Mouse (Mus musculus) left cerebral cortex, postnatal 36 days (tissue): Measurements from ENCODE around the gene Zcchc10. TPM values are rescaled to one million over a fixed set of nuclear protein-coding genes. Genes with fewer than 3 reads are reported as not detected.
"Not testable (repeated sequence)": the region's sequence is repeated elsewhere in the genome, so short reads cannot be mapped to it uniquely, and the experiment has no call there.

Experiments used
- DNase-seq, 2 experiments: peaks; one replicate each; pipeline ENCODE4 v3.0.0; 2021 to 2022; ENCODE audit warnings: low spot score in 2 of 2, mixed read lengths in 1 of 2
- intact Hi-C: fragments of 180-260 bp; cut with DNase I; formaldehyde crosslinking; loops from one replicate; pipeline ENCODE4 v1.15.1; 2025
- total RNA-seq, 2 experiments: library from RNA; stranded (reverse); gene quantifications; 2 replicates each; pipeline ENCODE4 v1.2.3; 2021

The Zcchc10 gene
- 1 to 10 TPM; 9.3 to 9.5 TPM for total RNA-seq

- DNase-seq = peak; percentile 81 to 87
- intact Hi-C loops = loop anchor here (2.0 kb wide), 1 partner anchor 26 kb away; the partner anchor contains the start of gene Aff4
Measured at GRCm38 (mm10) chr11:53324512-53324968, at the start of gene Zcchc10. Gene Zcchc10, plus strand, starts transcription at chr11:53324679.

GRCm38 (mm10) chr11:53275358-53275757, 49.1 kb upstream of the Zcchc10 start:
- no peak for DNase-seq

DNA sequence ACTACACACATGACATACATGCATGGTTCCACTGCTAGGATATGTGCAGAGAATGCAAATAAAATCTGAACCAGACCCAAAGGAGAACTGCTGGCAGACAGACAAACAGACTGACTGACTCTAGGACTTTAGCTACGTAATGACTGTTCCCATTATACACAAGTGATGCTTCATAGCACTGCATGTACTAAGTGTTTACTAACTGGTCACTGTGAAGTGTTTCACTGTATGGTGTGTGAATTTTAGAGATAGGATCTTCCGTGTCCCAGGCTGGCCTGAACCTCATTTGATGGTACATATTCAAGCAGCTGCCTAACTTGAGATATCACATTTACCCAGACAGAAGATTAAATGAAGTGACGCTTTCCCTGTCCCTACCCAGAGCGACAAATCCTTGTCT, 46.1 kb upstream of the Zcchc10 start:
- no peak for DNase-seq
- intact Hi-C loops = no loop called here

More at GRCm38 (mm10) chr11:53275358-53275757, 49.1 kb upstream of the Zcchc10 start:
- intact Hi-C loops = no loop called here

DNA sequence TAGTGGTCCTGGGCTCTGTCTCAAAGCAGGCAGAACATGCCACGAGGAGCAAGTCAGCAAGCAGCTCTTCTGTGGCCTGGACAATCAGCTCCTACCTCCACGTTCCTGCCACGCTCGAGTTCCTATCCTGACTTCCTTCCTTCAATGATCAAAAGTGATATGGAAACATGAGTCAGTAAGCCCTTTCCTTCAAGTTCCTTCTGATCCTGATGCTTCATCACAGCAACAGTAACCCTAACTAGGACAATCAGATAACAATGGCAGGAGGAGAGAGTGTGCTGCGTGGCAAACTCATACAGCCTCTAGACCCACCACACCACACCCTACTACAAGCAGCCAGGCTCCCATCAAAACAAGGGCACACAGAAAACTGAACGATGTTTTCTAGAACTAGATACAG, 38.6 kb upstream of the Zcchc10 start:
- intact Hi-C loops = no loop called here
- DNase-seq = no peak

DNA sequence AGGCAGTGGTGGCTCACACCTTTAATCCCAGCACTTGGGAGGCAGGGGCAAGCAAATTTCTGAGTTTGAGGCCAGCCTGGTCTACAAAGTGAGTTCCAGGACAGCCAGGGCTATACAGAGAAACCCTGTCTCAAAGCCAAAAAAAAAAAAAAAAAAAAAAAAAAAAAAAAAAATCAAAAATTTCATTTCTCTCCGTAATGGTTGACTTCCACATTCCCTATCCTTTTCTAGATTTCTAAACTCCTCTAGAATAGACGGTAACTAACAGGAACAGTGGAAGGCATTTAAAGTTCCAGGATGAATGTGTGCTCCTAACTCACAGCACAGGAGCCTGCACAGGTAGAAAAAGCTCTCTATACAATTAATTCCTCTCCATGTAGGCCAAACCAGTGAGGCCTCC, 34.3 kb upstream of the Zcchc10 start:
- DNase-seq, intact Hi-C loops: not testable (repeated sequence)

DNA sequence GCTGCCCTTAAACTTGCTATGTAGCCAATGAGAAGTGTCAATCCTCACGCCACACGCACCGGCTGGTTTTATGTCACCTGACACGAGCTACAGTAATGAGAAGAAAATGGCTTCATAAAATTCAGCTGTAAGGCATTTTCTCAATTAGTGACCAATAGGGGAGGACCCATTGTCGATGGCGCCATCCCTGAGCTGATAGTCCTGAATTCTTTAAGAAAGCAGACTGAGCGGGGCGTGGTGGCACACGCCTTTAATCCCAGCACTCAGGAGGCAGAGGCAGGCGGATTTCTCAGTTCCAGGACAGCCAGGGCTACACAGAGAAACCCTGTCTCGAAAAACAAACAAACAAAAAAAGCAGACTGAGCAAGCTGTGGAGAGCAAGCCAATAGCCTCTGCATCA, 33.6 kb upstream of the Zcchc10 start:
- intact Hi-C loops = no loop called here
- DNase-seq = no peak

DNA sequence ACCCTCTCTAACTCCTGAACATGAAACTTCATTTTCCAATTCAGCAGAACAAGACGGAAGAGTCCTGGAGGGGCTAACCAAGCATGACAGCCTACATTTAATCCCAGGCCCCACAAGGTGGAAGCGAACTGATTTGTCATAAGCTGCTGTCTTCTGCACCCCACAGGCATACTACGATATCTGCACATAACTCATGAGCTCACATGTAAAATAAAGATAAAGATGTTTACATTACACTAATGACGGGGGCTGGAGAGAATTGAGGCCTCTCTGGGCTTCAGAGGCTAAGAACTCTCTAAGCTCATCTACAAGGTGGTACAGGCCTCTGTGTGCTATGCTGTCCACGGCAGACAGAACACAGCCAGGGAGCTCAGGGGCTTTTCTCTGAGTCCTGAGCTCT, 30.0 kb upstream of the Zcchc10 start:
- DNase-seq = no peak
- intact Hi-C loops = no loop called here

- DNase-seq = no peak
- intact Hi-C loops = no loop called here
Measured at GRCm38 (mm10) chr11:53296880-53297279, 27.6 kb upstream of the Zcchc10 start.

- intact Hi-C loops = no loop called here
- no peak for DNase-seq
Measured at GRCm38 (mm10) chr11:53297947-53298860, 26.3 kb upstream of the Zcchc10 start.

DNA sequence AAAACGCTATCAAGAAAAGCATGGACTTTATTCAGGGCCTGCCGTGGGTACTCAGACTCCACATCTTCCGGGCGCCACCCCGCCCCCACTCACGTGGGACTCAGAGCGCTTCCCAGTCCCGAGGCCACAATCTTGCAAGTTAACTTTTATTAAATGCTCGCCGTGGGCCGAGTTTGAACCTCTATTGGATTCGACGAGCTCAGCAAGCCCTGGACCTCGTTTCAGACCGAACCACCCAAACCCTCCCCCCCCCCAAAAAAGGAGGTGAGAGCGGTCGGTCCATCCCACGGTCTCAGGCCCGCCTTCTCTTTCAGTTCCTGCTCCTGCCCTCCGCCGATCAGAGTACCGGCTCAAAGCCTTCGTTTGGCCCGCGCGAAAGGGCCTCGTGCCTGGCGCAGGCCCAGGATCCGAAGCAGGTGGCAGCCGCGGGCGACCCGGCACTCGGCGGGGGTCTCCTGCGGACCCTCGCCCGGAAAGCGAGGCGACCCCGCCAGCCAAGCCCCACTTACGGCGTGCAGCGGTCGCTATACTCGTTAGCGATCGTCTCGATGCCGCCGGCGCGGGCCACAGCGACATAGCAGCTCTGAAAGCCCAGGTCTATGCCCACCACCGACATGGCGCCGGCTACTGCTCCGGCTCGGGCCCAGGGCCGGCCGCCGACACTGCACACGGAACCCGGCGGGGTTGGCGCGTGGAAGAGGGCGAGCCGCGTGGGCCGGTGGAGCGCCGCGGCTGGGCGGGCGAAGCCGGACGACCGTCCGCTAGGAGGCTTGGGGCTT, 24.7 kb upstream of the Zcchc10 start:
- peak; percentile 44 for DNase-seq
- intact Hi-C loops = loop anchor here (2.0 kb wide), 1 partner anchor 51 kb away; the partner anchor contains the start of gene Aff4

DNA sequence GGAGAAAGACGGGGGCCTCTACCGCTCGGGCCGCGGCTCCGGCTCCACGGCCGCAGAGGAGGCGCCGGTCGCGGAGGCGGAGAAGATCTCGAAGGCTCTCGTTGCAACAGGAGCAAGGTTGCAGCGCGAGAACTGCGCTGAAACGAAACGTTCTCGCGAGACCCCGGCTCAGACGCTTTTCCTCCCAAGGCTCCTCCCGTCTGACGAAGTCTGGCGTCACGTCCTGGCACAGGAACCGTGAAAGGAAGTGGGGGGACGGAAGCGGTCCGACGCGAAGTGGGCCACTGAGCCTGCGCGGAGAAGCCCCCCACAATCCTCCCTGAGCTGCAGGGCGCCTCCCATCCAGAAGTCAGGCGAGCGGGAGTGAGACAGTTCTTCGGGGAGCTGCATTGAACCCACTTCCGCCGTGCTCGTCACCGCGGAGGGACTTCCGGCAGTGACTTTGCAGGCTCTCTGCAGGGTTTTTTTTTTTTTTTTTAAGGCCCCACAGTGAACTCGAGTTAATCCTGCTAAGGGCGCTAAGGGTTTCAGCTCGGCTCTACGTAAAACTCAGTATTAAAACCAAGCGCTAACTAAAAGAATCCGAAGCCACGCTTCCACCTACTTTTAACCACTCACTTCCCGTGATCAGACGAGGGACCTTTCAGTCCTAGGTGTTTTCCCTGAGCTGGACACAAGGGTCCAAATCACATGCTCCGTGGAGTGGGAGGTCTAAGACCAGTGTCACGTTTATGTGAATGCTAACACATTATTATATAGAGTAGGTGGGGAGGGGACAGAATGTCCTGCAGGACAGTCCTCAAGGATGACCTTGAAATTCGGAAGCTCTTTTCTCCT, 23.9 kb upstream of the Zcchc10 start, which contains the start of gene Hspa4:
Hspa4 (minus strand) TSS at position 128 of the 837 bp plus-strand sequence.
- intact Hi-C loops = loop anchor here (2.0 kb wide), 1 partner anchor 50 kb away; the partner anchor contains the start of gene Aff4

GRCm38 (mm10) chr11:53301167-53301515, 23.3 kb upstream of the Zcchc10 start:
- intact Hi-C loops = loop anchor here (2.0 kb wide), 1 partner anchor 50 kb away; the partner anchor contains the start of gene Aff4
- DNase-seq = no peak

More for the DNA sequence above, 23.9 kb upstream of the Zcchc10 start, which contains the start of gene Hspa4:
- DNase-seq = peak; percentile 99

- DNase-seq = no peak
- intact Hi-C loops = no loop called here
Measured at GRCm38 (mm10) chr11:53304044-53304840, 20.2 kb upstream of the Zcchc10 start.

DNA sequence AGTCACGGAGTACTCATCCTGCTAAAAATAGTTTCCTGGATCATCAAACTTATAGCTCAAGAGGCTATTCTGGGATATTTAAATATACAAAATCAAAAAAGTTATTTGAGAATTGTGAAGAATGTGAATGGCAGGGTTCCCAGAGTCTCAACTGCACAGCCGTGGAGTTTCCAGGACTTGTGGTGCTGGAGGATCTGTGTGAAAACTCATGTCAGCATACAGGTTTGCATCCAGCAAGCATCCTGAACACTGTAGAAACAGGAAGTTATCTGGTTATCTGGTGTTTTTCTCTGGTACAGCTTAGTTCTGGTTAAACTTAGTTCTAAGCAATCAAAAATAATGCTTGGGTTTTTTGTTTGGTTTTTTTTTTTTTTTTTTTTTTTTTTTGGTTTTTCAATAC, 17.5 kb upstream of the Zcchc10 start:
- no peak for DNase-seq
- intact Hi-C loops = no loop called here

- DNase-seq = no peak
- intact Hi-C loops = no loop called here
Measured at GRCm38 (mm10) chr11:53307558-53308065, 16.9 kb upstream of the Zcchc10 start.

DNA sequence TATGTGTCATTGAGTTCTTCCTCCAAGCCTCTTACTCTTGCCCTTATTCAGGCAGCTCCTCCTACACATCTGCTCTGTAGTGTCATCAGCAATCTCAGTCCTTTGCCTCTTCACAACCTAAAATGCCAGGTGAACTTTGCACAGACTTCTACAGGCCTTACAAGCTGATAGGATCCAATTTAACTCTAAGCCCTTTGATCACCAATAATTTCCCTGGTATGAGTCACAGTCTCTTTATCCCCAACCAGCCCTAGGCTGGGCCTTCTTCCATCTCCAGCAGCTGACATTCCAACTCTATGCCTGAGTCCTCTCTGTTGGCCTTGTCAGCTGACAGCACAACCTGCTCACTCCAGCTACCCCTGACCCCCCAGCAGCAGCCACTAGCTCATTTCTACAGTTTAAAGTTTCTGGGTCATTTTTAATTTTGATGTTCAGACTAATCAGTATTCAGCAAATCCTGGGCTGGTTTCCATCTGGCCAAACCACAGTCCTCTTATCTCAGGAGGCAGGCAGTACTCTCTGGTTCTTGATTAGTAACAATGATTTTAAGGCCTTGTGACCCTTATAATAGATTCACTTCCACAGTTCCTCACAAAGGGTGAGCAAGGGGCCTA, 16.1 kb upstream of the Zcchc10 start:
- intact Hi-C loops = no loop called here
- DNase-seq = no peak

DNA sequence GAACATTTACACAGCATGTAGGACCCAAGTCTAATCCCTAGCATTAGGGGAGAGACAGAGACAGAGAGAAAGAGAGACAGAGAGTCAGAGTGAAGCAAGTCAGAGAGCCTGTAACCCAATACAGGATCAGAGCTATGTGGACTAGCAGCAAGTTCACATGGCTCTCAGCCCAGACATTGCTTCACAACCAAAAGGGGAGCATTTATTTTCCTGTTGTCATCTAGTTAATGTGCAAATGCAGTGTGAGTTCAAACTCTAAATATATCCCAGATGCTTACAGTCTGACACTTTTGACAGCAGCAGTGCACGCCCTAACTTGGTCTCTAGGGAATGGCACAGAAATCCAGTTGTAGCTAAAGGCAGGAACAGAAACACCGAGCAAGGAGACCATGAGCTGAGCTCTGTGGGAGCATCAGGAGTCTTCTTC, 15.6 kb upstream of the Zcchc10 start:
- DNase-seq = no peak
- intact Hi-C loops = no loop called here

DNA sequence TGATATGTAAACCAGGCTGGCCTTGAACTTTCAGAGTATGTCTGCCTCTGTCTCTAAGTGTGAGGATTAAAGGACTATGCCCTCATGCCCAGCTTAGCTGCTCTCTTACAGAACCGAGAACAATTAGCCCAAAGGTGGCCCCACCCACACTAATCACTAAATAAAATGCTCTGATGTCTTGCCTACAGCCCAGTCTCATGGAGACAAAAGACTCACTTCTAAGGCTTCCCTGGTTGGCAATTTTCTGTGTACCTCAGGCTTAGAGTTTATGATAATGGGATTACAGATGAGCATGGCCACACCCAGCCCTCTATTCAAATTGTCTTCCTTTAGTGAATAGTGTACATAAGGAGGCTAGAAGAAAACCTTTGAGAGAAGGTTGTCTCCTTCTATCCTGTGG, 13.1 kb upstream of the Zcchc10 start:
- intact Hi-C loops = no loop called here
- no peak for DNase-seq
